Comparison of ENCODE assay signal across 9 mouse cellular contexts in the genomic region with DNA sequence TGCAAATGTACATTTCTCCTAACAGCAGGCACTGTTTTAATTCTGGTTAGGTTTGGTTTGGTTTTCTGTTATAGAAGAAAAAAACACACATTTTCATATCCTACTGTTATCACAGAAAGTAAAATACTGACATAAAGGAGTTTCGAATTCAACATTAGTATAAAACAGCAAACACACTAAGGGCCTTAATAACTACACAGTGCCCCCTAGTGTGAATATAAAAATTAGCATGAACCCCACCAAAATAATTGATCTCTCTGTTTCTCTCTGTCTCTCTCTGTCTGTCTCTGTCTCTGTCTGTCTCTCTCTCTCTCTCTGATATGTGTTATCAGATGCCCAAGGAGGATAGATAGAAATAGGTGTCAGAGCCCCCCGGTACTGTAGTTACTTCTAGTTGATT. TPM values are rescaled to one million over a fixed set of nuclear protein-coding genes. Genes with fewer than 3 reads are reported as not detected.
DNase-seq lines count a peak whose midpoint lies in the region; ATAC-seq and TF ChIP-seq lines count a peak whose summit lies in the region.
"Had no signal": no experiment of that assay in that cellular context is flagged by ENCODE, and none has a peak within 500 bp of the region (broad histone marks: within the 10 kb centered on the region; RNA-seq: fewer than 3 reads in every experiment).

No protein-coding gene starts in this region.

- no peak overlapping the region for H3K4me3 ChIP-seq in forebrain, embryonic 15.5 days
- no peak overlapping the region for H3K4me3 ChIP-seq in forebrain, embryonic 12.5 days (replicated peaks)
- peak overlapping the region; percentile 21 for H3K4me3 ChIP-seq in layer of hippocampus, adult 2 months
- H3K4me3 ChIP-seq in limb, embryonic 14.5 days (replicated peaks; ENCODE audit: low read length), result 0 out of 2 replicates have a peak overlapping the region, but pooled peaks have one; percentile 4

- peak in 1 of 2 experiments; percentile 20 for DNase-seq in layer of hippocampus, adult 2 months (ENCODE audit: low spot score in 2 of 2)
- no peak for DNase-seq in layer of hippocampus, adult 9-11 months
- peak; percentile 48 for DNase-seq in adipocyte (ENCODE audit: low spot score)
- peak; percentile 67 for DNase-seq in limb, embryonic 14.5 days (ENCODE audit: low spot score)
- no peak for DNase-seq in ovary, postnatal 14 days (ENCODE audit: low spot score)
- no peak for DNase-seq in yolk sac, embryonic 10.5 days (ENCODE audit: low spot score)
- DNase-seq: thymus, adult 18-20 months had no signal

- no peaks in the 10 kb centered on the region for H3K36me3 ChIP-seq in forebrain, embryonic 15.5 days
- H3K36me3 ChIP-seq in forebrain, embryonic 12.5 days (replicated peaks), result no peaks in the 10 kb centered on the region
- H3K36me3 ChIP-seq in limb, embryonic 14.5 days (ENCODE audit: control insufficient read depth, insufficient read depth, low read length), result no peaks in the 10 kb centered on the region

- H3K4me1 ChIP-seq in forebrain, embryonic 15.5 days, result peaks cover 5% of the 10 kb centered on the region
- peaks cover 2% of the 10 kb centered on the region; the same call in 1 of the 2 replicates for H3K4me1 ChIP-seq in forebrain, embryonic 12.5 days
- H3K4me1 ChIP-seq in limb, embryonic 14.5 days (ENCODE audit: control insufficient read depth, insufficient read depth, low read length), result peaks cover 12% of the 10 kb centered on the region; the same call in 1 of the 2 replicates

- ATAC-seq in forebrain, embryonic 15.5 days (replicated peaks), result no peak
- ATAC-seq in forebrain, embryonic 12.5 days (ENCODE audit: low FRiP score), result no peak
- peak; percentile 60; the same call in 1 of the 2 replicates for ATAC-seq in limb, embryonic 14.5 days (ENCODE audit: low FRiP score, low read depth)

- H3K4me2 ChIP-seq in forebrain, embryonic 15.5 days (replicated peaks), result peak overlapping the region; percentile 18
- no peak overlapping the region for H3K4me2 ChIP-seq in forebrain, embryonic 12.5 days
- peak overlapping the region; percentile 44 for H3K4me2 ChIP-seq in limb, embryonic 14.5 days (replicated peaks; ENCODE audit: low read depth, low read length, severe bottlenecking)

- H3K27me3 ChIP-seq in forebrain, embryonic 15.5 days, result no peaks in the 10 kb centered on the region
- no peaks in the 10 kb centered on the region for H3K27me3 ChIP-seq in forebrain, embryonic 12.5 days
- no peaks in the 10 kb centered on the region for H3K27me3 ChIP-seq in limb, embryonic 14.5 days (ENCODE audit: control insufficient read depth, insufficient read depth, low read length)

- WGBS in forebrain, embryonic 15.5 days, result 44% methylated on average over 2 of the region's 2 CpGs
- WGBS in forebrain, embryonic 12.5 days, result 57% methylated on average over 2 of the region's 2 CpGs
- WGBS in limb, embryonic 14.5 days, result 40% methylated on average over 2 of the region's 2 CpGs

- no peak overlapping the region for H3K9ac ChIP-seq in forebrain, embryonic 15.5 days (replicated peaks)
- H3K9ac ChIP-seq in forebrain, embryonic 12.5 days, result no peak overlapping the region
- no peak overlapping the region for H3K9ac ChIP-seq in limb, embryonic 14.5 days (ENCODE audit: low read depth, low read length, severe bottlenecking)

- no peak overlapping the region for H3K27ac ChIP-seq in forebrain, embryonic 15.5 days (replicated peaks)
- no peak overlapping the region for H3K27ac ChIP-seq in forebrain, embryonic 12.5 days
- 0 out of 2 replicates have a peak overlapping the region, but pooled peaks have one; percentile 20 for H3K27ac ChIP-seq in layer of hippocampus, adult 2 months
- peak overlapping the region; percentile 68; the same call in 1 of the 2 replicates for H3K27ac ChIP-seq in limb, embryonic 14.5 days (replicated peaks; ENCODE audit: low read depth, low read length)

- no peak for TF ChIP-seq POLR2A in limb, embryonic 14.5 days (IDR thresholded peaks at IDR 0.05; ENCODE audit: borderline replicate concordance, extremely low read depth, insufficient read depth, insufficient read length)

- peak; percentile 87 for TF ChIP-seq CTCF in layer of hippocampus, adult 2 months (conservative IDR thresholded peaks at IDR 0.05)

- no peaks in the 10 kb centered on the region for H3K9me3 ChIP-seq in forebrain, embryonic 15.5 days
- no peaks in the 10 kb centered on the region for H3K9me3 ChIP-seq in forebrain, embryonic 12.5 days
- H3K9me3 ChIP-seq in limb, embryonic 14.5 days (ENCODE audit: control insufficient read depth, low read length), result no peaks in the 10 kb centered on the region

RNA-seq across cellular contexts. Expression of a gene that starts 38.0 kb away (rescaled TPM):
- polyA plus RNA-seq in forebrain, embryonic 15.5 days (2015; fragmentation: Nextera tagmentation; extraction: Ambion mirVana), result 0.06 TPM in 1 of 2 replicates, not detected in the other
- not detected in 2 replicates for polyA plus RNA-seq in forebrain, embryonic 12.5 days (2016; fragmentation: Nextera tagmentation; extraction: Ambion mirVana)
- under 1 TPM in 1 of 2 experiments, not detected in 1; 0.20 TPM for total RNA-seq in layer of hippocampus, adult 2 months (2021)
- 0.20 and 0.70 TPM in 2 replicates for polyA plus RNA-seq in limb, embryonic 14.5 days (2012; rRNA removed)
- 0.07 and 0.19 TPM in 2 replicates for polyA plus RNA-seq in limb, embryonic 14.5 days (2014; fragmentation: Nextera tagmentation; extraction: Ambion mirVana)

Comparison
In these comparisons a context has a peak if more than half of its experiments do, and no peak if none do; other contexts are left out.
1. H3K27ac ChIP-seq: peak in layer of hippocampus, adult 2 months (single experiment) and limb, embryonic 14.5 days (single experiment); none in forebrain, embryonic 15.5 days (single experiment) and forebrain, embryonic 12.5 days (single experiment).
2. H3K4me3 ChIP-seq: peak in layer of hippocampus, adult 2 months (single experiment) and limb, embryonic 14.5 days (single experiment); none in forebrain, embryonic 15.5 days (single experiment) and forebrain, embryonic 12.5 days (single experiment).
3. DNase-seq: peak in adipocyte (single experiment) and limb, embryonic 14.5 days (single experiment); none in layer of hippocampus, adult 9-11 months (single experiment), ovary, postnatal 14 days (single experiment) and yolk sac, embryonic 10.5 days (single experiment).